Mouse (Mus musculus): ENCODE measurements at regions not wholly inside any gene's neighbourhood (a gene's known extent, or its start where the extent isn't known, plus 50 kb on each side); places are given as distances from the start of the nearest gene placed in this dataset.

DNA sequence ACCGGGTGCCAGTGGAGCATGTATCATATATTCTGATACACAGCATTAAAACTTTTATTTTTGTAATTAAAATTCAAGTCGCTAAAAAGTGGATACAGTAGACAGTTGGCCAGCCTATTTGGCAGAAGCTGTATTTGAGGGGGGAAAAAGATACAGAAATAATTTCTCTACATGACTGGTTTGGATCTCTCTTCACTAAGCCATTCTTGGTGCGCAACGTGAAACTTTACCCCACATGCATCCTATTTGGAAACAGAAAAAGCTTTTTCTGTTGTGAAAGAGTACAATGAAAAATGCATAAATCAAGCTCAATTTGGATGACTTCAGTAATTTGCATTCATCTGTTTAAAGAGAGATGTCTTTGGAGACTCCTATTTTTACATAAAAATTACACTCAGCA is 303.2 kb downstream of the Rergl start:
- Histone ChIP-seq H3K4me1 (replicated peaks) (no peaks in the 10 kb centered on the region), H3K27me3 (replicated peaks) (no peaks in the 10 kb centered on the region), H3K27ac (no peak overlapping the region), H3K9ac (no peak overlapping the region), H3K4me3 (replicated peaks) (no peak overlapping the region), H3K9me3 (no peaks in the 10 kb centered on the region), H3K4me2 (replicated peaks) (no peak overlapping the region), H3K36me3 (no peaks in the 10 kb centered on the region)
- WGBS = 82% methylated on average over 4 of the region's 4 CpGs
- no peak for ATAC-seq

GRCm38 (mm10) chr6:139186431-139186830 is 315.3 kb downstream of the Rergl start:
- WGBS = 73% methylated on average over 8 of the region's 8 CpGs
- H3K36me3 ChIP-seq = no peaks in the 10 kb centered on the region
- ATAC-seq = peak; percentile 83

DNA sequence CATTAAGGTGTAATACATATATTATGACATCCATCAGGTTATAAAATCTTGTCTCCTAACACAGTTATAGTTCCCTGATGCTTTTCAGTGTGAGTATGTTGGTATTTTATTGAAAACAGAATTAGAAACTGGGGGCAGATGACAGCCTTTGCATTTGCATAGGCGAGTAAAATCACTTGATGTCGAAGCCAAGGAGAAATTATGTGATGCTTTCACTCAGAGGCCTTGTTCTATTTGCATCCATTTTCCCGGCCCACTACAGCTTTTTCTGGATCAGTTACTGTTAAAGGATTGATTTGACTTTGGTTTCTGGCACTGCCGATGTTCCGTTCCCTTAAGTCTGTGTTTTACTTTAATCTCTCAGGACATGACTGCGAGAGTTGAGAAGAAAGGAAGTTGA is 341.4 kb downstream of the Rergl start:
- Histone ChIP-seq H3K9me3 (no peaks in the 10 kb centered on the region), H3K36me3 (no peaks in the 10 kb centered on the region), H3K4me2 (replicated peaks) (no peak overlapping the region), H3K27me3 (replicated peaks) (no peaks in the 10 kb centered on the region), H3K4me1 (replicated peaks) (no peaks in the 10 kb centered on the region), H3K9ac (no peak overlapping the region), H3K27ac (no peak overlapping the region), H3K4me3 (replicated peaks) (no peak overlapping the region)
- WGBS = 87% methylated on average over 6 of the region's 6 CpGs
- no peak for ATAC-seq

More at GRCm38 (mm10) chr6:139186431-139186830, 315.3 kb downstream of the Rergl start:
- H3K4me1 ChIP-seq (replicated peaks) = no peaks in the 10 kb centered on the region
- H3K27ac ChIP-seq = no peak overlapping the region
- no peaks in the 10 kb centered on the region for H3K27me3 ChIP-seq (replicated peaks)
- H3K9me3 ChIP-seq = no peaks in the 10 kb centered on the region
- H3K4me3 ChIP-seq (replicated peaks) = no peak overlapping the region
- H3K4me2 ChIP-seq (replicated peaks) = no peak overlapping the region
- no peak overlapping the region for H3K9ac ChIP-seq

DNA sequence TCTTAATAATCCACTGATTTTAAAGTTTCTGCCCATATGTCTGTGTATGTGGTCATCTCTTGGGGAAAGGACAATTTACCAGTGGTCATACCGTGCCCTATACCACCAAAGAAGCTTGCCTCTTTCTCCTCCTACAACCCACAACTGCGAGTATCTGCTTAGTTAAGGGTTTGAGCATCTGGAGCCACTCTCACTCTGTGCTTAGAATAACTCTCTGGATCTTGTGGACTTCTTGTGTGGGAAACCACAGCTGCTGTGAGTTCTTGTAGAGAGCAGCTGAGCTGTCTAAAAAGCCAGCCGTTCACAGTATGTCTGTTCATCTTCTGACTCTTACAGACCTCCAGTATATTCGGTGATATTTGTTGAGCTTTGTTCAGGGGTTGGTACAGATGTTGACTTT is 342.0 kb downstream of the Rergl start:
- no peak for ATAC-seq
- 71% methylated on average over 4 of the region's 4 CpGs for WGBS
- Histone ChIP-seq H3K9me3 (no peaks in the 10 kb centered on the region), H3K4me2 (replicated peaks) (no peak overlapping the region), H3K4me1 (replicated peaks) (no peaks in the 10 kb centered on the region), H3K4me3 (replicated peaks) (no peak overlapping the region), H3K27me3 (replicated peaks) (no peaks in the 10 kb centered on the region), H3K36me3 (no peaks in the 10 kb centered on the region), H3K9ac (no peak overlapping the region), H3K27ac (no peak overlapping the region)

GRCm38 (mm10) chr6:139154802-139155201 is 347.0 kb downstream of the Rergl start:
- ATAC-seq = no peak
- no peaks in the 10 kb centered on the region for H3K27me3 ChIP-seq (replicated peaks)
- no peaks in the 10 kb centered on the region for H3K36me3 ChIP-seq
- WGBS = 80% methylated on average over 1 of the region's 1 CpGs
- H3K9me3 ChIP-seq = no peaks in the 10 kb centered on the region
- H3K9ac ChIP-seq = no peak overlapping the region
- no peaks in the 10 kb centered on the region for H3K4me1 ChIP-seq (replicated peaks)
- H3K4me3 ChIP-seq (replicated peaks) = no peak overlapping the region
- no peak overlapping the region for H3K27ac ChIP-seq
- no peak overlapping the region for H3K4me2 ChIP-seq (replicated peaks)

- Histone ChIP-seq H3K27me3 (replicated peaks) (no peaks in the 10 kb centered on the region), H3K36me3 (no peaks in the 10 kb centered on the region), H3K4me2 (replicated peaks) (no peak overlapping the region), H3K27ac (no peak overlapping the region), H3K9me3 (no peaks in the 10 kb centered on the region), H3K9ac (no peak overlapping the region), H3K4me1 (replicated peaks) (no peaks in the 10 kb centered on the region), H3K4me3 (replicated peaks) (no peak overlapping the region)
- 62% methylated on average over 4 of the region's 6 CpGs for WGBS
- ATAC-seq = no peak
These were observed 366.1 kb downstream of the Rergl start for GRCm38 (mm10) chr6:139135693-139136092.

- ATAC-seq = no peak
- Histone ChIP-seq H3K4me3 (replicated peaks) (no peak overlapping the region), H3K36me3 (no peaks in the 10 kb centered on the region), H3K27ac (no peak overlapping the region), H3K9me3 (no peaks in the 10 kb centered on the region), H3K9ac (no peak overlapping the region), H3K4me1 (replicated peaks) (no peaks in the 10 kb centered on the region), H3K27me3 (replicated peaks) (no peaks in the 10 kb centered on the region), H3K4me2 (replicated peaks) (no peak overlapping the region)
- WGBS = 90% methylated on average over 15 of the region's 15 CpGs
These were observed 369.6 kb downstream of the Rergl start for GRCm38 (mm10) chr6:139132083-139132679.

GRCm38 (mm10) chr6:139108263-139108662 is 393.5 kb downstream of the Rergl start:
- no peak for ATAC-seq
- 74% methylated on average over 6 of the region's 6 CpGs for WGBS
- Histone ChIP-seq H3K9me3 (no peaks in the 10 kb centered on the region), H3K4me3 (replicated peaks) (no peak overlapping the region), H3K27me3 (replicated peaks) (no peaks in the 10 kb centered on the region), H3K4me1 (replicated peaks) (no peaks in the 10 kb centered on the region), H3K36me3 (no peaks in the 10 kb centered on the region), H3K27ac (no peak overlapping the region), H3K4me2 (replicated peaks) (no peak overlapping the region), H3K9ac (no peak overlapping the region)

- Histone ChIP-seq H3K4me2 (replicated peaks) (no peak overlapping the region), H3K9ac (no peak overlapping the region), H3K4me3 (replicated peaks) (no peak overlapping the region), H3K36me3 (no peaks in the 10 kb centered on the region), H3K4me1 (replicated peaks) (no peaks in the 10 kb centered on the region), H3K9me3 (no peaks in the 10 kb centered on the region), H3K27me3 (replicated peaks) (no peaks in the 10 kb centered on the region), H3K27ac (no peak overlapping the region)
- 71% methylated on average over 3 of the region's 3 CpGs for WGBS
- ATAC-seq = no peak
These were observed 398.4 kb downstream of the Rergl start for GRCm38 (mm10) chr6:139103397-139103796.

- Histone ChIP-seq H3K4me1 (replicated peaks) (no peaks in the 10 kb centered on the region), H3K27ac (no peak overlapping the region), H3K4me2 (replicated peaks) (no peak overlapping the region), H3K4me3 (replicated peaks) (no peak overlapping the region), H3K9ac (no peak overlapping the region), H3K9me3 (no peaks in the 10 kb centered on the region), H3K27me3 (replicated peaks) (no peaks in the 10 kb centered on the region), H3K36me3 (no peaks in the 10 kb centered on the region)
- ATAC-seq = no peak
- 89% methylated on average over 11 of the region's 11 CpGs for WGBS
These were observed 402.5 kb downstream of the Rergl start for GRCm38 (mm10) chr6:139099273-139099672.

DNA sequence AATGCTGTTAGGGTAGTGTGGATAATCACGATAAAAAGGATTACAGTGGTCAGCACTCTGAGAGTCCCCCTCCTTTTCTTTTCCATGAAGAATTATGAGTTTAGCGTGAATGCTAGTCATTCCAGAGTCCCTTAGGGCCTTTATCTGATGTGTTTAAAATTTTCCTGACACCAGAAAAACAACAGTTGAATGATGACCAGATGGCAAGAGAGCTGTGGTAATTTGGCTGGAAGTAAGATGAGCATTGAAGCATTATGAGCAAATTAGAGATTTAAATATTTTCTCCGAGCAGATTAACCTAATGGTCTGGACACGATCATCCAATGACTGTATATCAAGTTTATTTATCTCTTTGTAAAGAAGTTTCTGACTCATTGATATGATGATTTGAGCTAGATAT is 417.1 kb upstream of the Igbp1b start:
- Histone ChIP-seq H3K9ac (no peak overlapping the region), H3K27ac (no peak overlapping the region), H3K9me3 (no peaks in the 10 kb centered on the region), H3K27me3 (replicated peaks) (no peaks in the 10 kb centered on the region), H3K4me1 (replicated peaks) (no peaks in the 10 kb centered on the region), H3K4me2 (replicated peaks) (no peak overlapping the region), H3K4me3 (replicated peaks) (no peak overlapping the region), H3K36me3 (no peaks in the 10 kb centered on the region)
- ATAC-seq = no peak
- WGBS = 63% methylated on average over 4 of the region's 4 CpGs

- no peaks in the 10 kb centered on the region for H3K9me3 ChIP-seq
- WGBS = 68% methylated on average over 3 of the region's 3 CpGs
- H3K27me3 ChIP-seq (replicated peaks) = no peaks in the 10 kb centered on the region
- H3K36me3 ChIP-seq = no peaks in the 10 kb centered on the region
- no peak overlapping the region for H3K27ac ChIP-seq
- no peak overlapping the region for H3K4me3 ChIP-seq (replicated peaks)
- no peak overlapping the region for H3K9ac ChIP-seq
- no peaks in the 10 kb centered on the region for H3K4me1 ChIP-seq (replicated peaks)
- H3K4me2 ChIP-seq (replicated peaks) = no peak overlapping the region
- no peak for ATAC-seq
These were observed 369.4 kb upstream of the Igbp1b start for GRCm38 (mm10) chr6:139027696-139028095.

DNA sequence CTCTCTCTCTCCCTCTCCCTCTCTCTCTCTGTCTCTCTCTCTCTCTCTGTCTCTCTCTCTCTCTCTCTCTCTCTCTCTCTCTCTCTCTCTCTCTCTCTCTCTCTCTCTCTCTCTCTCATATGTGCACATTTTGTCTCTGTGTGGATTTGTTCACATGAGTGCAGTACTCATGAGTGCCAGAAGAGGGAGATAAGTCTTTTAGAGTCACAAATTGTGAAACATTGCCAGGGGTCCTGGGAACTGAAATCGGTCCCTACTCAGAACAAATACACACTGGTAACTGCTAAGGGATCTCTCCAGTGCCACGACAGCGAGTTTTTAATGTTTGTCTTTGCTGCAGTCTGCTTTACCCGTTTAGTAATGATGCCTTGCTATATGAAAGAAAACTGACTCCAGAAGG is 356.2 kb upstream of the Igbp1b start:
- 73% methylated on average over 4 of the region's 4 CpGs for WGBS
- Histone ChIP-seq H3K36me3 (no peaks in the 10 kb centered on the region), H3K9me3 (no peaks in the 10 kb centered on the region), H3K4me2 (replicated peaks) (no peak overlapping the region), H3K4me1 (replicated peaks) (no peaks in the 10 kb centered on the region), H3K4me3 (replicated peaks) (no peak overlapping the region), H3K9ac (no peak overlapping the region), H3K27ac (no peak overlapping the region), H3K27me3 (replicated peaks) (no peaks in the 10 kb centered on the region)
- ATAC-seq = no peak

Data from intestine, embryonic 15.5 days (tissue).